Mouse (Mus musculus) bone marrow macrophage, adult 2 months (primary cell): ENCODE results near the gene Slc15a1. TPM values are rescaled to one million over a fixed set of nuclear protein-coding genes. Genes with fewer than 3 reads are reported as not detected.

ENCODE experiments used
- H3K27ac ChIP-seq: 2 replicates; pipeline ENCODE4 v1.5.1; 2012; ENCODE audit warnings: low read depth, low read length; ENCODE audit not compliant: insufficient read depth
- H3K4me1 ChIP-seq: 2 replicates; pipeline ENCODE4 v1.6.1; 2012; ENCODE audit warnings: low read length; ENCODE audit not compliant: control insufficient read depth, insufficient read depth
- H3K4me3 ChIP-seq: 2 replicates; pipeline ENCODE4 v1.5.1; 2012; ENCODE audit warnings: mild to moderate bottlenecking, low read length, moderate library complexity; ENCODE audit not compliant: insufficient read depth
- CTCF ChIP-seq: IDR thresholded peaks from 2 replicates; pipeline ENCODE4 v1.5.1; 2012; ENCODE audit warnings: low read depth, mild to moderate bottlenecking, low read length, moderate library complexity
- POLR2A ChIP-seq: IDR thresholded peaks from 2 replicates; pipeline ENCODE4 v1.6.1; 2012; ENCODE audit warnings: mild to moderate bottlenecking, low read depth, low read length, borderline replicate concordance
- polyA plus RNA-seq: library from polyadenylated mRNA; stranded (reverse); fragments of >200 nt; gene quantifications from 2 replicates; pipeline ENCODE4 v1.2.4, GENCODE M21; 2012; ENCODE audit not compliant: missing spikeins, insufficient read depth, insufficient read length

The Slc15a1 gene
- polyA plus RNA-seq, 1 experiment: 0.52 TPM

DNA sequence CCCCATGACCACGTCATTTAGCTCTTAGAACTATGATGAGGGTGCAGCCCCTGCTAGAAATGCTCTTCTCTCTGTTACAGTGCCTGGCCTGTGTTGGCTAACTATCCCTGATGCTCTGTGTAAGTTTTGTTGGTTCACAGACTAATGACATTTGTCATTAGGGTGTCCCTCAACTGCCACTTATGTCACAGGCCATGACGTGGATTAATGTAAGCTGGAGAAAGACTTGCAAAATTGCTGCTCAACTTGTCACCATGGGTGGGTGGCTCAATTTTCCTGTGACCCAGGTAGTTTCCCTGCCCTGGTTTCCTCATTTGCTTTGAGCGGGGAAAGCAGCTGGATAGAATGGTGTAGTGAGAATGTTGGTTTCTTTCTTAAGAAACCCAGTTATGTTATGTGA is 22.8 kb upstream of the Slc15a1 start:
- Histone ChIP-seq H3K4me1 (peaks cover 2% of the 10 kb centered on the region), H3K4me3 (no peak overlapping the region)
- TF ChIP-seq POLR2A (no peak), CTCF (no peak)

DNA sequence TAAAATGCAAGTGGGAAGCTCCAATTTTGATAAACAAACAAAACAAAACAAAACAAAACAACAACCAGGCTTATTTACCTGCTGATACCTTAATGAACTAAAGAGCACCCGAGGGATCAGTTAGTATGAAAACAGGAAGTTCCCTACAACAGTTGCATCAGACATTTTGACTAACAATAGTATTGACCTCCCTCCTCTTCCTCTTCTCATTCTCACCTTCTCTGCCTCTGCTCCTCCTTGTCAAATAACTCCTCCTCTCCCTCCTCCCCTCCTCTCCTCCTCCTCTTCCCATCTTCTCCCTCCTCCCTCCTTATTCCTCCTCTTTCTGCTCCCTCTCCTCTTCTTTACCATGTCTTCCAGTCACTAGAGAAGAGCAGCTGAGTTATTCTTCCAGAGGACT is 22.1 kb upstream of the Slc15a1 start:
- no peak overlapping the region for H3K27ac ChIP-seq
- H3K4me1 ChIP-seq: peaks cover 5% of the 10 kb centered on the region
- TF ChIP-seq POLR2A (no peak), CTCF (no peak)
- no peak overlapping the region for H3K4me3 ChIP-seq

More for the DNA sequence above, 22.8 kb upstream of the Slc15a1 start:
- no peak overlapping the region for H3K27ac ChIP-seq

DNA sequence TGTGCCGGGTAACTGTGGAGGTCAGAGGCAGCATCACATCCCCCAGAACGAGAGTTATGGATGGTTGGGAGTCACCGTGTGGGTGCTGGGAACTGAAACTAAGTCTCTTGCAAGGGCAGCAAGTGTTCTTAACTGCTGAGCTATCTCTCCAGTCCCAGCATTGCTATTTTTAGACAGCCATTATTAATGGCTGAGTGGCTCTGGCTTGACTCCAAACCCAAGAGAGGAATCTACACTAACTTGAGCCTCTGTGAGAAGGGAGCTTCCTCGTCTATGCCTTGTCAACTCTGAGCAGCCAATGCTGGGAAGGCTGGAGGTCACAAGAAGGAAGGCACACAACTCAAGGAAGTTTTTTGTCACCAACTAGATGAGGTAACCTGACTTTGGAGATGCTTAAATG is 16.7 kb upstream of the Slc15a1 start:
- TF ChIP-seq CTCF (no peak), POLR2A (no peak)
- H3K4me3 ChIP-seq: no peak overlapping the region
- no peak overlapping the region for H3K27ac ChIP-seq
- peaks cover 13% of the 10 kb centered on the region for H3K4me1 ChIP-seq

DNA sequence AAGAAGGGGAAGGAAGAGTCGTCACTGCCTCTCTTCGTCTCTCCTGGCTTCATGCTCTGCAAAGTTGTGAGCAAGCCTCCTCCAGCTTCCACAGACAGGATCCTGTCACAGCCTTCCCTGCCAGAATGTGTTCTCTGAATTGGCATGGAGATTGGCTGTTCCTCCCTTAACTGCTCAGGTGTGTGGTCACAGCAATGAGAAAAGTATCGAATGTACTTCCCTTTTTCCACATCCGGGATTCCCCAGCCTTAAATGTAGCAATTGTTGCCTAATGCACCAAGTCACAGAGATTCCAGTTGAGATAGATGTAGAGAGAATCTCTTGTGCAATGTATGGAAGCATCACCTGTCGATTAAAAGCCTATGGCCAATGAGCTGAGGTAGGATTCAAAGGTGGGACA is 11.8 kb upstream of the Slc15a1 start:
- H3K4me3 ChIP-seq: no peak overlapping the region
- TF ChIP-seq POLR2A (no peak), CTCF (no peak)
- H3K4me1 ChIP-seq: peaks cover 6% of the 10 kb centered on the region
- no peak overlapping the region for H3K27ac ChIP-seq

GRCm38 (mm10) chr14:121508929-121509328 is 3.9 kb upstream of the Slc15a1 start:
- Histone ChIP-seq H3K4me3 (no peak overlapping the region), H3K27ac (no peak overlapping the region), H3K4me1 (no peaks in the 10 kb centered on the region)
- TF ChIP-seq CTCF (no peak), POLR2A (no peak)

- H3K4me3 ChIP-seq: no peak overlapping the region
- H3K4me1 ChIP-seq: no peaks in the 10 kb centered on the region
- no peak overlapping the region for H3K27ac ChIP-seq
- TF ChIP-seq CTCF: no peak
- no peak for TF ChIP-seq POLR2A
Measured at GRCm38 (mm10) chr14:121506336-121506735, 1.3 kb upstream of the Slc15a1 start.

GRCm38 (mm10) chr14:121505485-121505860 is 421 bp upstream of the Slc15a1 start:
- Histone ChIP-seq H3K4me1 (no peaks in the 10 kb centered on the region), H3K27ac (no peak overlapping the region), H3K4me3 (no peak overlapping the region)
- TF ChIP-seq CTCF: no peak
- no peak for TF ChIP-seq POLR2A

DNA sequence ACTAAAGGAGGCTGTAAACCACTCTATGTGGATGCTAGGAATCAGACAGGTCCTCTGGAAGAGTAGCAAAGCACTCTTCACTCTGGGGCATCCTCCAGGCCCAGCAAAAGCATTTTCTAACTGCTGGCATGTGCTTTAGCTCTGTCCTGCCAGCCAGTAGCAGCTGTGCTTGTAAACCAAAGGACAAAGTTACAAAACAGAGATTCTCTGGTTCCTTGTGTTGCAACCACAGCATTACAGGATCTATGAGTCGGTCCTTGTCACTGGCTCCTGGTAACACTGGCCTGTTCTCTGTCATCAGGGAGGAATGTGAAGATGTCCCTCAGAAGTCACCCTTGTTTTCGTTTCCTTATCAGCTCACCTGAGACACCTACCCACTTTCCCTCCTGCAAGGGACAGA is 4.5 kb downstream of the Slc15a1 start:
- no peaks in the 10 kb centered on the region for H3K4me1 ChIP-seq
- no peak overlapping the region for H3K27ac ChIP-seq
- no peak for TF ChIP-seq POLR2A
- H3K4me3 ChIP-seq: no peak overlapping the region

DNA sequence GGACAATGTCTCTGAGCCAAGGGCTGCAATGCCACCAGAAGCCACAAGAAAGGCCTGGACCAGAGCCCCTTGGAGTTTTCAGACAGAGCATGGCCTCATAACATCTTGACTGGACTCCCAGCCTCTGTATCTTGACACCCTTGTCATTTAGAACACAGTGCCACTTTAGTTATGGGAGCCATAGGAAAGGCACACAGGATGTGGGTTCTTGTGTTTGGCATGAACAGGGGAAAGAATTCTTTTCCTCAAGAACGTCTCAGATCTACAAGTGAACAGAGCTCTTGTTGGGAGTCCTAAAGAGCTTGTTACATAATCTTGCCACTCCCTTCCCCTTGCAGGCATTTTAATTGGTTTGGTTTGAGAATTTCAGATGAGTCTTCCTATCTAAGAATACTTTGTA is 5.3 kb downstream of the Slc15a1 start:
- Histone ChIP-seq H3K27ac (no peak overlapping the region), H3K4me3 (no peak overlapping the region), H3K4me1 (no peaks in the 10 kb centered on the region)
- TF ChIP-seq POLR2A: no peak
- no peak for TF ChIP-seq CTCF

DNA sequence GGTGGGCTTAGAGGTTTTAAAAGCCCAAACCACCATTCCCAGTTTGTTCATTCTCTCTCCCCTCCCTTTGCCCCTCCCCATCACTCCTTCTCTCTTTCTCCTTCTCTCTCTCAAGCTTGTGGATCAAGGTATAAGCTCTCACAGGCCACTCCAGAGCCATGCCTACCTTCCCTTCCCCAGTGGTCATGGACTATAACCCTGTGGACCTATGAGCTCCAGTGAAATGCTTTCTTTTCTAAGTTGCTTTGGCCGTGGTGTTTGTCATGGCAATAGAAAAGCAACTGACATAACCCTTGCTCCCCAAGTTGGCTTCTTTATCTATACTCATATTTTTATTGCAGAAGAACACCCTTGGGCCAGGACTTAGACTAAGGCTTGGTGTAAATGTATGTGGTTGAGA is 7.3 kb downstream of the Slc15a1 start:
- Histone ChIP-seq H3K27ac (no peak overlapping the region), H3K4me1 (no peaks in the 10 kb centered on the region), H3K4me3 (no peak overlapping the region)
- no peak for TF ChIP-seq CTCF
- no peak for TF ChIP-seq POLR2A

GRCm38 (mm10) chr14:121495741-121496140 is 9.3 kb downstream of the Slc15a1 start:
- Histone ChIP-seq H3K4me3 (no peak overlapping the region), H3K27ac (no peak overlapping the region), H3K4me1 (no peaks in the 10 kb centered on the region)
- no peak for TF ChIP-seq CTCF
- no peak for TF ChIP-seq POLR2A
